Mouse (Mus musculus) left cerebral cortex, adult 18-20 months (tissue): ENCODE measurements at regions not wholly inside any gene's neighbourhood (a gene's known extent, or its start where the extent isn't known, plus 50 kb on each side); places are given as distances from the start of the nearest gene placed in this dataset.
"Not testable (repeated sequence)": the region's sequence is repeated elsewhere in the genome, so short reads cannot be mapped to it uniquely, and the experiment has no call there.

Experiments used
- DNase-seq, 2 experiments: peaks; one replicate each; pipeline ENCODE4 v3.0.0; 2021 to 2022; ENCODE audit warnings: low spot score in 2 of 2, mixed read lengths in 1 of 2

DNA sequence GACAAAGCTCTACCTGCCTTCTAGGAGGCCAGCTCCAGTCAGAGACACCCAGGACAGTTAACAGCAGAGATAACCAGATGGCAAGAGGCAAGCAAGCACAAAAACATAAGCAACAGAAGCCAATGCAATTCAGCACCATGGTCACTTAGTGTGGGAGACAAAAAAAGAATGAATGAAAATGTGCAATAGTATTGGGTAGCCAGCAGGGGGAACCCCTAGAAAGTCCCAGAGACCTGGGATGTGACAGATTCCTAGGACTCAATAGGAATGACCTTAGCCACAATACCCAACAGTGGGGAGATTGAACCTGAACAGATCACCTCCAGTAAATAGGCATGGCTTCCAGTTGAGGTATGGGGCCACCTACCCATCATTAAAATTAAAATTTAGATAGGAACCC lies 409.0 kb upstream of the St6gal2 start:
- DNase-seq: no peak

DNA sequence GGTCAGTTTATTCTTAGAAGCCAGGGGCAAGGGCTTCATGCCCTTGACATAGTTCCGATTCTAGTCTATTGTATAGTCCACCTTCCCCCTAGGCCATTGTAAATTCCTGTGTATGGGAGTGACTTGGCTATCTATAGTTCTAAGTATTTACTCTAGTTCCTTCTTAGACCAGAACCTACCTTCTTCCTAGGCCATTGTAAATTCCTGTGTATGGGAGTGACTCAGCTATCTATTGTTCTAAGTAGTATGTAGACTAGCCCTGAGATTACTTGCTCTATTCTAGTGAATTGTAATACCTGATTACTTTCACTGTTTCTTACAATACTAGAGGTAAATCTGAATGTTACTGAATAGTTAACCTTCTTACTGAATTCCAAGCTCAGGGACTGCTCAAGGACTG lies 405.0 kb upstream of the St6gal2 start:
- not testable (repeated sequence) for DNase-seq

DNA sequence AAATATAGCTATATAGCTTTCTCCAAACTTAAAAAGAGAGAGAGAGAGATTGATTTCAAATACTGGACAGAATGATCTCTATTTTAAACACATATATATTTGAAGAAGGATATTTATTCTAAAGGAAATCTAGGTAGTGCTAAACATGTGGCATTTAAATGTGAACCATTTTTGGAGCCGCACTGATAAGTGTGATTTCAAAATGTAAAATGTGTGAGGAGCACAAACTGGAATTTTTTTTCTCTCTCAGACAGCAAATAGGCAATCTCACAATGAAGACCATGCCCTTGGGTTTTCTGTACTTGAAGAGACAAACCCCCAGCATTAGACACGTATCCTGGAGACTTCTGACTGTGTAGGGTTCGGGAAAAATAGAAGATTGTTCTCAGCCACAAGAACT lies 376.8 kb upstream of the St6gal2 start:
- DNase-seq: no peak

DNA sequence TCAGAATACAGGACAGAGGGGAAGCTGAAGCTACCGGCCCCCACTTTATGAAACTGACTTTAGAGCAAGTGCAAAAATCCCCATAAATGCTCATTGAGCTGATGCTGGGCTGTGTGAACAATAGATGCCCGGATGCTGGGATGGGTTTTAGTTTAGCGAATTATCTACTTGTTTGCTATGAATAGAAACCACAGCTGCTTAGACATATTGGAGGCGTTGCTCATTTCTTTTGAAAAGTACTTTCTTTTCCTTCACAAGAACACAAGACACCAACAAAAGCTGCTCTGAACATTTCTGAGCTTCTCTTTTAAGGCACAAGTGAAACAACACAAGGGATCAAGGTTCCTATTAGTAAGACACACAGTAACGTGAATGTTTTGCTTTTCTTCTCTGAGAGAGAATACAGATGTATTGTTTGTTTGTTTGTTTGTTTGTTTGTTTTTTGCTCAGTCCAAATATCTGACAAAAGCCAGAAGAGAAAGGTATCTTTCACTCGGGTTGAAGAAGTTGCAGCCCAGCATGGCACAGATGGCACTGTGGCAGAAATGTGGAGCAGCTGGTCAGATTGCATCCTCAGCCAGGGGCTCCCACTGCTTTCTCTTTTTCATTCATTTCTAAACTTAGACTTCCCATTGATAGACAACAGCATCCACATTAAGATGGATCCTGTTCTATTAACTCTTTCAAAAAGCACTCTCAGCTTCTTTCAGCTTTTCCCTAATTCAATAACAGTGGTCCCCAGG lies 361.7 kb upstream of the St6gal2 start:
- peak; percentile 22 to 34 for DNase-seq

DNA sequence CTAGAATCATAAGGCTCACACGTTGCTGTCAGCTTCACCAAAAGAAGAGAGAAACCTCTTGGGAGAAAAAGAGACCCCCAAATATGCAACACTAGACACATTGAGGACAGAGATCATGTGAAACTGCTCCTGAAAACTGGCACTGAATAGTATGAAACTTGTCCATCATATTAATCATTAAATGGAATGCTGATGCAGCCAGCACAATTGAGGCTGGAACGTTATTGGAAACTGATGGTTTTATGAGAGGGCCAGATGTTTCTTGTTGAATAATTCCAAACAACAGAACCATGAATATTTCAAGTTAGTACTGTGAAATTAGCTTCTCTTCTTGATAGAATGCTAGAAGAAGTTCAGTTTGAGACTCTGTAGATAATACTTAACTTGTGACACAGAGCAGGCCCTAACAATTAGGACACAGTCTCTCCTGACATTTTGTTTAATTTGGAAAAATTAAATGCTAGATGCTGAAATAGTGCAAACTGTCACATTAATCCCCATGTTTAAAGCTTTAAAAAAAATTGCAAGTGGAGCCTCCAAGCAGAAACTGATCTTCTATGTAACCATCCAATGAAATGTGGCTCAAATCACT lies 354.4 kb upstream of the St6gal2 start:
- DNase-seq: no peak

DNA sequence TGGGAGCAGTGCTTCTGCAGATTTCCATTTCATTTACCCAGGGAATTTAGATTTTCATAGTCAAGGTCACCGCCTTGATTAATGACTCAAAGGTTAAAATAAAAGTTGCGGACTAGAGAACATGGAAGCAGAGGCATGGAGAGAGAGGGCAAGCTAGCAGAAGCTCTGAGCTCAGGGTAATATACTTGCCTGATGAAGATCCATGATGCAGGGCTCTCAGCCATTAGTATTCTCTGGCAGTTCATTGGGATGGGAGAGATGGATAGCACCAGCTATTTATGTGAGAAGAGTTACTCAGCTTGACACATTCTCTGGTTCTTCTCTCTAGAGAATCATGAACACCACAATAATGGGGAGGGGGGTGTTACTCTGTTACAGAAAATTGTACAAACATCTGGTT lies 341.7 kb upstream of the St6gal2 start:
- DNase-seq: no peak

DNA sequence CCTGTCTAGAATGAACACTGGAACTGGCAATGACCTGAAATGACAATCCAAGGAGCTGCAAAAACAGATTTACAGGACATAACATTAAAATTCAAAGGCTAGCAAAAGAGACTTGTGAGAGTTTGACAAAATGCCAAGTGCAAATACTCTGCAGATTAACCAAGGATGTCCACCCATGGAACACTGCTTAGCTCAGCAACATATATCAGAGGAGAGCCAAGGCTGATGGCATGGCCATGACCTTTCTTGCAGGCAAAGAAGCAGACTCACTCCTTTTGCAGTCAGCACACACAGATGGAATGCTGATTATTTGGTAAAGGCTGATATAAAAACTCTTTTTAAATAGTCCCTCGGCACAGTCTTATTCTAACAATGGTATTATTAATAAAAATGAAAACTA lies 320.3 kb upstream of the St6gal2 start:
- no peak for DNase-seq

DNA sequence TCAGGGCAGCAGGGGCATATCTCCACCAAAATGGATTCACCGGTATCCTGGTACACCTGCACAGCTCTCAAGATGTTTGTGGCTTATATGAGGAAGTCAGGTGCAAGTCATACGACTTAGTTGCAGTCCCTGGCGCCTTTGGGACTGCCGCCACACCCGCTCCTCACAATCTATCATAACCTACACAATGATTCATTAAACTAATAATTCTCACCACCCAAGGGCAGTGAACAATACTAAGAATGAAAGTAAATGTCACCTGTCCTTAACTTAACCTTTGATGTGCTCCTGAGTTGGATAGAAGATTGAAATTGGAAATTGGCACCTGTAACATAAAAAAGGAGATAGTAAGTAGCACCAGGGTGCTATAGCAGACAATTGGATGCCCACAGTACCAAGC lies 315.1 kb upstream of the St6gal2 start:
- not testable (repeated sequence) for DNase-seq
